Mouse (Mus musculus): Measurements from ENCODE around the gene Zfp609.

GRCm38 (mm10) chr9:65721161-65721566 lies 106.2 kb downstream of the Zfp609 start:
- no peak for TF ChIP-seq CTCF (conservative IDR thresholded peaks at IDR 0.05; ENCODE audit: low read length)
- no peak for TF ChIP-seq POU5F1 (IDR thresholded peaks at IDR 0.05; ENCODE audit: borderline replicate concordance, low read length)
